Mouse (Mus musculus): ENCODE data around the gene Pcca.

DNA sequence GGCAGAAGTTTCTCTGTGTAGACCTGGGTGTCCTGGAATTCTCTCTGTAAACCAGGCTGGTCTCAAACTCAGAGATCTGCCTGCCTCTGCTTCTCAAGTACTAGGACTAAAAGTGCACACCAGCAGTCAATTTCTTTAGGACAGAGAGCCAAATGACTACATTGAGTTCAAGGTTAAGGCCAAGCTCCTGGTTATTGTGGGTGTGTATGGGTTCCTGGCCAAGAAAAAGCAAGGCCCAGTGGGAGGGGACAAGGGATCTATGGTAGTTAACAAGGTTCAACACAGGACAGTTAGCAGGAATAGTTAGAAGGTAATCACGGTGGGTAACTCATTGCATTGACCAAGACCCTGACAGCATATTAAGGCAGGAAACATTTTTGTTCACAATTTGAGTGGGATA lies 370.9 kb downstream of the Pcca start:
- TF ChIP-seq CTCF (IDR thresholded peaks at IDR 0.05; ENCODE audit: control insufficient read depth, insufficient read depth, low read length) (no peak), POLR2A (IDR thresholded peaks at IDR 0.05; ENCODE audit: borderline replicate concordance, control insufficient read depth, low read depth, low read length) (no peak)

All from bone marrow, adult 2 months (tissue).